Mouse (Mus musculus) embryonic facial prominence, embryonic 11.5 days (tissue): ENCODE data around the gene Mkrn3. TPM values are rescaled to one million over a fixed set of nuclear protein-coding genes. Genes with fewer than 3 reads are reported as not detected.
A peak's percentile ranks its signal among the peaks of the same experiment; 100 is the strongest.

ENCODE experiments used
- ATAC-seq: fragments of 200-750 bp; cut with Nextera tagmentation; replicated peaks from 2 replicates; pipeline ENCODE4 v1.8.0; 2017; ENCODE audit warnings: low read depth; ENCODE audit not compliant: insufficient number of reproducible peaks, low FRiP score, low TSS enrichment
- DNase-seq: peaks from one replicate; pipeline ENCODE4 v3.0.0-alpha.2; 2015; ENCODE audit warnings: low spot score
- H3K27ac ChIP-seq: fragments of 300-500 bp; sonication (generic); replicated peaks from 2 replicates; pipeline ENCODE4 v1.5.1; 2014; ENCODE audit warnings: mild to moderate bottlenecking, low read depth, low read length, control low read depth
- H3K27me3 ChIP-seq: fragments of 300-500 bp; sonication (generic); 2 replicates; pipeline ENCODE4 v1.6.1; 2014; ENCODE audit warnings: mild to moderate bottlenecking, low read length, moderate library complexity, mixed read lengths; ENCODE audit not compliant: control insufficient read depth, insufficient read depth
- H3K36me3 ChIP-seq: fragments of 300-500 bp; sonication (generic); replicated peaks from 2 replicates; pipeline ENCODE4 v1.6.1; 2014; ENCODE audit warnings: low read depth, mild to moderate bottlenecking, low read length, moderate library complexity, mixed read lengths; ENCODE audit not compliant: control insufficient read depth, insufficient read depth
- H3K4me1 ChIP-seq: fragments of 300-500 bp; sonication (generic); 2 replicates; pipeline ENCODE4 v1.6.1; 2014; ENCODE audit warnings: low read length, mixed read lengths; ENCODE audit not compliant: control insufficient read depth, insufficient read depth
- H3K4me2 ChIP-seq: fragments of 300-500 bp; sonication (generic); 2 replicates; pipeline ENCODE4 v1.6.1; 2014; ENCODE audit warnings: low read depth, mild to moderate bottlenecking, control low read depth, low read length, moderate library complexity
- H3K4me3 ChIP-seq: fragments of 300-500 bp; sonication (generic); 2 replicates; pipeline ENCODE4 v1.5.1; 2014; ENCODE audit warnings: low read depth, low read length, control low read depth
- H3K9ac ChIP-seq: fragments of 300-500 bp; sonication (generic); replicated peaks from 2 replicates; pipeline ENCODE4 v1.6.1; 2014; ENCODE audit warnings: mild to moderate bottlenecking, control low read depth, low read length
- H3K9me3 ChIP-seq: fragments of 300-500 bp; sonication (generic); replicated peaks from 2 replicates; pipeline ENCODE4 v1.6.1; 2016; ENCODE audit warnings: mild to moderate bottlenecking, low read length, inconsistent platforms, mixed read lengths; ENCODE audit not compliant: control insufficient read depth
- WGBS: fragments of 180-500 bp; shearing (Covaris S2); extraction: QIAGEN DNeasy Blood & Tissue Kit; methylation state at CpG from one replicate; pipeline ENCODE4 v1.1.7; 2014; 5-methylcytosine and 5-hydroxymethylcytosine counted together
- polyA plus RNA-seq: library from polyadenylated mRNA; unstranded; fragments of >200 nt; fragmentation: Nextera tagmentation; extraction: Ambion mirVana; gene quantifications from 2 replicates; pipeline ENCODE4 v1.2.1, GENCODE M21; 2014

Mkrn3 gene
- polyA plus RNA-seq, 1 experiment from 2014 or later: 10.7 TPM

DNA sequence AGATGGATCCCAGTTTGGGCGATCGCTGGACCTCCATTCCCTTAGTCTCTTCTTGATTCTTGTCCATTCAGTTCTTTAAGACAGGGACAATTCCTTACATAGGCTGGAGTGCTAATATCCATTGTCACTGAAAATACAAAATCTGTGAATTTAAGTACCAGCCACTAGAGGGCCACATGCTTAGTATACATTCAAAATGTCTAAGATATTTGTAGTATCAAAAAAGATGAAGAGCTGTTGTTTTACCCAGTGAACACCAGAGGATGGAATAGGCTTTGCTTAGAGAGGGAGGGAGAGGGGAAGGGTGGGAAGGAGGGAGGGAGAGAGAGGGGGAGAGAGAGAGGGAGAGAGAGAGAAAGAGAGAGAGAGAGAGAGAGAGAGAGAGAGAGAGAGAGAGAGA lies 16.5 kb upstream of the Mkrn3 start:
- DNase-seq (peak; percentile 42), ATAC-seq (no peak)
- 48% methylated on average over 2 of the region's 2 CpGs for WGBS
- Histone ChIP-seq H3K9ac (no peak overlapping the region), H3K4me3 (no peak overlapping the region), H3K27me3 (no peaks in the 10 kb centered on the region), H3K9me3 (no peaks in the 10 kb centered on the region), H3K36me3 (no peaks in the 10 kb centered on the region), H3K27ac (no peak overlapping the region), H3K4me1 (no peaks in the 10 kb centered on the region), H3K4me2 (no peak overlapping the region)

DNA sequence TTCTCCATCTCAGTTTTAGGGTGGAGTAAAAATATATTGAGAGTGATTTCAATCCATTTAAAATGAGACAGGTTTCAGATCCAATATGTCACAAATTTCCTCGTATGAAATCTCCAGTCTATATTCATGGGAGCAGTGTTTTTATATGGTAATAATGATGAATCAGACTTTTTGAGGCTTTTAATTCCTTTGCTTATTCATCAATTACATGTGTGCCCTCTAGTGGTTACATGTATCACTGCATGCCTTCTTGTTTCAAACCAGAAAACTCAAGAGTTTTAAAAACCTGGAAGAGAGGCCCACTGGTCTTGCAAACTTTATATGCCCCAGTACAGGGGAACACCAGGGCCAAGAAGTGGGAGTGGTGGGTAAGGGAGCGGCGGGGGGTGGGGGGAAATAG lies 13.3 kb upstream of the Mkrn3 start:
- no peak for ATAC-seq
- no peaks in the 10 kb centered on the region for H3K27me3 ChIP-seq
- H3K27ac ChIP-seq: no peak overlapping the region
- no peaks in the 10 kb centered on the region for H3K9me3 ChIP-seq
- DNase-seq: peak; percentile 41
- WGBS: 37% methylated on average over 3 of the region's 3 CpGs
- H3K36me3 ChIP-seq: no peaks in the 10 kb centered on the region
- no peak overlapping the region for H3K4me3 ChIP-seq
- H3K4me1 ChIP-seq: no peaks in the 10 kb centered on the region
- no peak overlapping the region for H3K9ac ChIP-seq
- H3K4me2 ChIP-seq: no peak overlapping the region

DNA sequence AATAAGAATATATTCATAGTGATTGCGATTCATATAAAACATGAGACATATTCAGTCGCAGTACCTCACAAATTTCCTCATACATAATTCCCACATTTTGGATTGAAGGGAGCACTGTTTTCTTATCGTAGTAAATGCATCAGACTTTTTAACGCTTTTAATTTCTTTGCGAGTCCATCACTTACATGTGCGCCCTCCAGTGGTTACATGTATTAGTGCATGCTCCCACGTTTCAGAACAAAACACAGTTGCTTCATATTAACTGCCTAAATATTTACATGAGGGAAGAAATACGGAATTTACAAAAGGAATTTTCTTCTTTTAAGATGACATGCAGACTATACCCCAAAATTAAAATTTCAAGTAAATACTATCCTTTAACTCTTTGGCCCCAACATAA lies 8.4 kb upstream of the Mkrn3 start:
- DNase-seq (peak; percentile 63), ATAC-seq (no peak)
- H3K4me2 ChIP-seq: no peak overlapping the region

DNA sequence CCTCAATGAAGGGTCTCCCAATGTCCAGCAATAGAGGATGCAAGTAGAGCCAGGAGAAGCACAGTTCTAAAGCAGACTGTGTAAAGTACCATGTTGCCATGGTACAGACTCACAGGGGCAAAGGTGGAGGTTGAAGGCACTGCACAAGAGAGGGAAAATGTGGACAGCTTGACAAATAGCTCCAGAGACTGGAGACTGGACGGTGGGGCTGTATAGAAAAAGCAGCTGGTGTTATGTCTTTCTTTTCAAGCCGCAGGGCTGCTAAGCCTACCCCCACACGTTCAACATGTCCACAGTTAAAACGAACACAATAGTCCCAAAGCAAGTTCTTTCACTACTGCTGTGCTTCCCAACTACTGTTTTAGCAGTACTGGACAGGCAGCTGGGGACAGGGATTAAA lies 3.3 kb upstream of the Mkrn3 start:
- H3K27ac ChIP-seq: no peak overlapping the region
- no peaks in the 10 kb centered on the region for H3K36me3 ChIP-seq
- no peak overlapping the region for H3K9ac ChIP-seq
- 0 out of 2 replicates have a peak, but pooled peaks have one; percentile 30 for ATAC-seq
- no peak overlapping the region for H3K4me3 ChIP-seq
- no peak for DNase-seq
- no peaks in the 10 kb centered on the region for H3K9me3 ChIP-seq
- H3K4me2 ChIP-seq: no peak overlapping the region
- H3K27me3 ChIP-seq: no peaks in the 10 kb centered on the region
- 58% methylated on average over 4 of the region's 4 CpGs for WGBS
- H3K4me1 ChIP-seq: no peaks in the 10 kb centered on the region

More for the DNA sequence above, 8.4 kb upstream of the Mkrn3 start:
- Histone ChIP-seq H3K9me3 (no peaks in the 10 kb centered on the region), H3K36me3 (no peaks in the 10 kb centered on the region), H3K27me3 (no peaks in the 10 kb centered on the region), H3K27ac (no peak overlapping the region), H3K4me3 (no peak overlapping the region), H3K9ac (no peak overlapping the region), H3K4me1 (no peaks in the 10 kb centered on the region)
- WGBS: 23% methylated on average over 8 of the region's 8 CpGs

DNA sequence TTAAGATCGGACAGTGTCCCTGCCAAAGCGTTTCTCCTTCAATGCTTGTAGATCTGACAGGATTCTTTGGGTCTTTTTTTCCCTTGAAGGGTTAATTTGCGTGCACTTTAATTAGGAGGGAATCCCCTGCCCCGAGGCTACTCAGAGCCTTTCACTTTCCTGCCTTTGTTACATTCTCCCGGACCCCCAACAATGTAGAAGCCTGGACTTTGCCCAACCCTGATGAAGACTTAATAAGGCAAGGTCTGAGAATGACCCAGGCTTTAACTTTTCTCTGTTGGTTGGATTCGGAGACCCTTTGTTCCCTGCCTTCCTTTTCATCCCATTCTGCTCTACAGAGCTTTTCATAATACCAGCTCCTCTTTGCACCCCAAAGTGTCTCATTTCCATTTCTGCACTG lies 627 bp upstream of the Mkrn3 start:
- Histone ChIP-seq H3K4me2 (peak overlapping the region; percentile 10; the same call in 1 of the 2 replicates), H3K9me3 (no peaks in the 10 kb centered on the region), H3K36me3 (no peaks in the 10 kb centered on the region), H3K27ac (no peak overlapping the region; the same call in 1 of the 2 replicates), H3K27me3 (no peaks in the 10 kb centered on the region), H3K4me1 (no peaks in the 10 kb centered on the region), H3K9ac (no peak overlapping the region), H3K4me3 (no peak overlapping the region)
- WGBS: 44% methylated on average over 6 of the region's 6 CpGs
- ATAC-seq (no peak; the same call in 1 of the 2 replicates), DNase-seq (peak; percentile 18)

DNA sequence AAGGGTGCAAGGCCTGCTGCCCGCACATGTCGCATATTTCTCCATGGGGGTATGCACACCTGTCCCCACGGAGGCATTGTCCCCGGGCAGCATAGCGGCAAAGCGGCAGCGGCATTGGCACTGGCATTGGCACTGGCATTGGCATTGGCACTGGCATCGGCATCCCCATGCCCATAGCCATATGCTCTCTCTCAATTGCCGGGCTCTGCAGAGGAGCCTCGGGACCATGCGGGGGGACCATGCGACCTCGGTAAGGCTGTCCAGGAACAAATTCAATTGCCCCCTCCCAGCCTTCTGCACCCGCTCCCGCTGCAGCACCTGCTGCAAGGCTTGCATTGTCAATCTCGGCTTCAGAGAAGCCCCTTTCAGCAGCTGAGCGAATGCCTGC lies 840 bp downstream of the Mkrn3 start:
- Histone ChIP-seq H3K27ac (no peak overlapping the region; the same call in 1 of the 2 replicates), H3K36me3 (no peaks in the 10 kb centered on the region), H3K9ac (peak overlapping the region; percentile 82), H3K27me3 (no peaks in the 10 kb centered on the region), H3K4me2 (peak overlapping the region; percentile 61), H3K4me3 (peak overlapping the region; percentile 62), H3K4me1 (no peaks in the 10 kb centered on the region), H3K9me3 (no peaks in the 10 kb centered on the region)
- ATAC-seq (peak; percentile 67), DNase-seq (no peak)
- 56% methylated on average over 17 of the region's 17 CpGs for WGBS

DNA sequence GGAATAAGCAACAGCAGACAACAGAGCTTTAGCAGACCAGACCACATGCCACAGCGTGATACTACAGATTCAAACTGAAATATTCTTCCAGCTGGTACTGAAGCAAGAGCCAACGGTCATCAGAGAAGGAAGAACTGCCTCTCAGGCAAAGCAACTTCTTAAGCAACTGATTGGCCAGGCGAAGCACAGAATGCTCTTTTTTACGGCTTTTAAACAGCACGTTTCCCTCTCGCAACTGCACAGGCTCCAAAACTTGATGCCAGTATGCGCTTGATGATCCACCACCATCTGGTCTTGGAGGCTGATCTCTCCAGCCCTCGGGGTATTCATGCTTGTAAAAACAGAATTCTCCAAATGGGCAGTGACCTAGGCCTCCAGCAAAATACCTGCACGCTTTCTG lies 1.6 kb downstream of the Mkrn3 start:
- Histone ChIP-seq H3K4me1 (no peaks in the 10 kb centered on the region), H3K9ac (peak overlapping the region; percentile 82; the same call in 1 of the 2 replicates), H3K27ac (no peak overlapping the region), H3K36me3 (no peaks in the 10 kb centered on the region), H3K9me3 (no peaks in the 10 kb centered on the region), H3K27me3 (no peaks in the 10 kb centered on the region), H3K4me3 (peak overlapping the region; percentile 62), H3K4me2 (peak overlapping the region; percentile 61)
- 74% methylated on average over 9 of the region's 9 CpGs for WGBS
- ATAC-seq (no peak), DNase-seq (no peak)

DNA sequence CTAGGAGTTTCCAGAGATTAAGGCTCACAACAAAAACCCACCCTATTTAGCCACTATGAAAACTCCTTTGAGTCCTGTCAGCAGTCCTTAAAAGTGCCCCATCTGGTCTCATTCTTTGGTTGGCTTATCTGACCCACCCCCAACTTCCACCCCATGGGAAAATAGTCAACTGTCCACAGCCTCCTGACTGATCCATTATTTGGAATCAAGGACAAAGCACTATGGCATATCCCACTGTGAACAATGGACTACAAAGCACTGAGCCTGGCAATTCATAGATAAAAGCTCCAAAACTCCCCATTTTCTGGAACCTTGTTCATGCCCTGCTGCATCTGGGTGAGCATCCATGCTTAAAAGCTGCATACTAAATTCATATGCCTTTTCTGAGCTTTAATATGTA lies 3.8 kb downstream of the Mkrn3 start:
- Histone ChIP-seq H3K9me3 (no peaks in the 10 kb centered on the region), H3K27me3 (no peaks in the 10 kb centered on the region), H3K27ac (no peak overlapping the region), H3K4me3 (no peak overlapping the region), H3K9ac (no peak overlapping the region), H3K36me3 (no peaks in the 10 kb centered on the region), H3K4me2 (no peak overlapping the region), H3K4me1 (no peaks in the 10 kb centered on the region)
- ATAC-seq: peak; percentile 36
- DNase-seq: no peak
